Mouse (Mus musculus) lung, adult 2 months (tissue): ENCODE measurements around the gene Gm13283.
"Not testable (repeated sequence)": the region's sequence is repeated elsewhere in the genome, so short reads cannot be mapped to it uniquely, and the experiment has no call there.

Experiments used
- CTCF ChIP-seq: fragments of 200-500 bp; IDR thresholded peaks from 2 replicates; pipeline ENCODE4 v1.5.1; 2011; ENCODE audit warnings: mild to moderate bottlenecking, low read length, control low read depth; ENCODE audit not compliant: insufficient read depth
- POLR2A ChIP-seq: fragments of 200-500 bp; IDR thresholded peaks from 2 replicates; pipeline ENCODE4 v1.6.1; 2011; ENCODE audit warnings: low read depth, mild to moderate bottlenecking, control low read depth, low read length, borderline replicate concordance; ENCODE audit errors: extremely low read depth

- not testable (repeated sequence) for TF ChIP-seq POLR2A, CTCF
Observed at GRCm38 (mm10) chr4:88781831-88782230, 21.9 kb downstream of the Gm13283 start, which contains the start of gene Ifnz.
